Mouse (Mus musculus): ENCODE results near the gene Kremen1. TPM values are rescaled to one million over a fixed set of nuclear protein-coding genes. Genes with fewer than 3 reads are reported as not detected.

The Kremen1 gene
- polyA plus RNA-seq, 1 experiment from 2014 or later: 12.1 TPM

DNA sequence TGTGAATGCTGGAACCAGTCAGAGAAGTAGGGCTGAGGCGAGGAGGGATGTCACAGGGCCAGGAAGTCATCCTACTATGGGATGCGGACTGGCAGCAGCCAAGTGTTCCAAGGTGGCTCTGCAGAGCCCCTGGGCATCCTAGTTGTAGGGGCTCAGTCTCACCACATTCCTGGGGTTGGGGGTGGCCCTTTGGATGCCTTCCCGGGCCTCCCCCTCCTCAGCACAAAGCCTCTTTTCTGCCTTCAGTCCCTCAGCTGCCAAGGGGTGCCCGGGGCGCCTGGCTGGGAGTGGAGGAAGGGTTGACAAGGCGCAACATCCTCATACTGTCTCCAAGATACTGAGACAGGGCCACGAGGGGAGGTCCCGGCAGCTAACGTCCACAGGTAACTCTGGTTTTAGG, 111.4 kb downstream of the Kremen1 start:
- Histone ChIP-seq H3K9me3 (no peaks in the 10 kb centered on the region), H3K27me3 (ENCODE audit: insufficient read depth, poor library complexity, severe bottlenecking) (peaks cover 29% of the 10 kb centered on the region), H3K36me3 (peaks cover 5% of the 10 kb centered on the region; the same call in 1 of the 2 replicates), H3K4me3 (peak overlapping the region; percentile 3; the same call in 1 of the 2 replicates), H3K4me1 (replicated peaks) (peaks cover 73% of the 10 kb centered on the region), H3K27ac (peak overlapping the region; percentile 91)
- DNase-seq (ENCODE audit: low spot score): no peak
- WGBS: 69% methylated on average over 9 of the region's 9 CpGs

GRCm38 (mm10) chr11:5149249-5149648, 112.1 kb downstream of the Kremen1 start:
- Histone ChIP-seq H3K4me1 (replicated peaks) (peaks cover 67% of the 10 kb centered on the region), H3K9me3 (no peaks in the 10 kb centered on the region), H3K36me3 (peaks cover 9% of the 10 kb centered on the region), H3K27ac (peak overlapping the region; percentile 91), H3K27me3 (ENCODE audit: insufficient read depth, poor library complexity, severe bottlenecking) (peaks cover 24% of the 10 kb centered on the region), H3K4me3 (peak overlapping the region; percentile 3; the same call in 1 of the 2 replicates)
- 28% methylated on average over 7 of the region's 7 CpGs for WGBS
- no peak for DNase-seq (ENCODE audit: low spot score)

DNA sequence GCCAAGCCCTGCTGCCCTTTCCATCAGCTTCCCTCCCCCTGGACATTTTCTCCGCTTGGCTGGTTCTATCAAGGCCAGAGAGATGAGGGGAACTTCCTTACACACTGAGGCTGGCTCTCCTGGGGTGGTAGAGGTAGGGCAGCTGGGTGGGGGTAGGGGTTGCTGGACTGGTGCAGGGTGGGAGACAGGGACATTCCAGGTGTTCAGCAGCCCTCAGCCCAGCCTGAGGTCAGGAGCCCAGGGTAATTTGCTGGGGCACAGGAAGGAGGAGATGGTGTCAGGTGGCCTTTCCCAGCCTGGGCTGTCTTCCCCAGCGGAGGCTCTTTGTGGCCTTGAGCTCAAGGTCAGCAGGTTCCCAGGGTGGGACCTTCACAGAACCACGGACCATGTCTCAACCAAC, 115.8 kb downstream of the Kremen1 start:
- WGBS: 66% methylated on average over 3 of the region's 3 CpGs
- H3K9me3 ChIP-seq: no peaks in the 10 kb centered on the region
- H3K27ac ChIP-seq: peak overlapping the region; percentile 50
- peaks cover 52% of the 10 kb centered on the region for H3K4me1 ChIP-seq (replicated peaks)
- no peak for DNase-seq (ENCODE audit: low spot score)
- H3K36me3 ChIP-seq: peaks cover 12% of the 10 kb centered on the region
- H3K4me3 ChIP-seq: no peak overlapping the region
- peaks cover 12% of the 10 kb centered on the region; the same call in 1 of the 2 replicates for H3K27me3 ChIP-seq (ENCODE audit: insufficient read depth, poor library complexity, severe bottlenecking)

DNA sequence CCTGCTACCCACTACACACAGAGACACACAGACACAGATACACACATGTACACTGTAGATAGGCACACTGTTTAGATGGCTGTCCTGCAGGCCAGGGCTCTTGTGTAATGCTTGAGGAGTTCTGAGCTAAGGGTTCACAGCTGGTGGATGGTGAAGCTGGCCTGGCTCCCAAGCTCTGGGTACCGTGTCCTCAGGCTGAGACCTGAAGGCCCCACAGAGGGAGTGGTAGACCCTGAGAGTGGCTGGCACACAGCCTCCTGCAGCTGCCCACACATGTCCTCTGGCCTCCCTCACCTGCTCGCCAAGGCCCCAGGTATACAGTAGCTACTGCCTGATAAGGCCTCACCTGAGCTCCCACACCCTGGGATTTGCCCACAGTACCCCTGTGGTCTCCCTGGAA, 119.4 kb downstream of the Kremen1 start:
- WGBS: 83% methylated on average over 2 of the region's 2 CpGs
- peaks cover 30% of the 10 kb centered on the region for H3K36me3 ChIP-seq
- peak overlapping the region; percentile 23; the same call in 1 of the 2 replicates for H3K27ac ChIP-seq
- peaks cover 28% of the 10 kb centered on the region for H3K4me1 ChIP-seq (replicated peaks)
- DNase-seq (ENCODE audit: low spot score): no peak
- H3K27me3 ChIP-seq (ENCODE audit: insufficient read depth, poor library complexity, severe bottlenecking): no peaks in the 10 kb centered on the region
- H3K9me3 ChIP-seq: no peaks in the 10 kb centered on the region
- H3K4me3 ChIP-seq: no peak overlapping the region

Other genes with a start within 250 kb of the Kremen1 start
- gene Rasl10a, start 203.4 kb downstream of the Kremen1 start, polyA plus RNA-seq (2016; fragmentation: Nextera tagmentation; extraction: Ambion mirVana): 0.44 and 0.84 TPM in 2 replicates
- 25.5 and 34.9 TPM in 2 replicates for gene Gas2l1, start 196.2 kb downstream of the Kremen1 start, polyA plus RNA-seq (2016; fragmentation: Nextera tagmentation; extraction: Ambion mirVana)
- 29.1 and 29.3 TPM in 2 replicates for gene Rhbdd3, start 162.6 kb downstream of the Kremen1 start, polyA plus RNA-seq (2016; fragmentation: Nextera tagmentation; extraction: Ambion mirVana)
- 877 and 924 TPM in 2 replicates for gene Ewsr1, start 162.3 kb downstream of the Kremen1 start, polyA plus RNA-seq (2016; fragmentation: Nextera tagmentation; extraction: Ambion mirVana)
- gene Emid1, start 109.3 kb downstream of the Kremen1 start, polyA plus RNA-seq (2016; fragmentation: Nextera tagmentation; extraction: Ambion mirVana): 31.9 and 40.0 TPM in 2 replicates
- 8.9 and 11.6 TPM in 2 replicates for gene Znrf3, start 183.3 kb upstream of the Kremen1 start, polyA plus RNA-seq (2016; fragmentation: Nextera tagmentation; extraction: Ambion mirVana)

Measured in hindbrain, embryonic 10.5 days (tissue).